Mouse (Mus musculus) liver, embryonic 14.5 days (tissue): ENCODE measurements around the gene Fbxw4.
A peak's percentile ranks its signal among the peaks of the same experiment; 100 is the strongest.

Experiments
- CTCF ChIP-seq: IDR thresholded peaks from 2 replicates; pipeline ENCODE4 v1.5.1; 2016; ENCODE audit warnings: antibody characterized with exemption, low read depth, control low read depth
- EP300 ChIP-seq: IDR thresholded peaks from 2 replicates; pipeline ENCODE4 v1.6.1; 2016; ENCODE audit warnings: antibody characterized with exemption, low read depth

- TF ChIP-seq CTCF (no peak), EP300 (0 out of 2 replicates have a peak, but pooled peaks have one; percentile 3)
These were observed 3.1 kb downstream of the Fbxw4 start for GRCm38 (mm10) chr19:45656810-45657595.
